Mouse (Mus musculus) liver, postnatal 0 days (tissue): ENCODE results near the gene Lyve1.
"Not testable (repeated sequence)": the region's sequence is repeated elsewhere in the genome, so short reads cannot be mapped to it uniquely, and the experiment has no call there.

Experiments used
- CTCF ChIP-seq: sonication (generic); IDR thresholded peaks from 2 replicates; pipeline ENCODE4 v1.5.1; 2016; ENCODE audit warnings: antibody characterized with exemption, low read depth
- EP300 ChIP-seq: IDR thresholded peaks from 2 replicates; pipeline ENCODE4 v1.6.1; 2016; ENCODE audit warnings: antibody characterized with exemption, low read depth, mild to moderate bottlenecking

- TF ChIP-seq EP300, CTCF: not testable (repeated sequence)
Observed at GRCm38 (mm10) chr7:110895772-110896171, 32.7 kb upstream of the Lyve1 start.
